8 mouse cellular contexts compared by ENCODE assay signal in genomic region chr7:80069615-80070327, GRCm38 (mm10). TPM values are rescaled to one million over a fixed set of nuclear protein-coding genes. Genes with fewer than 3 reads are reported as not detected.
DNase-seq lines count a peak whose midpoint lies in the region; ATAC-seq lines count a peak whose summit lies in the region.

No protein-coding gene starts in this region.

- H3K79me2 ChIP-seq in macrophage (ENCODE audit: inconsistent target) = peaks cover 98% of the 10 kb centered on the region

- H3K4me1 ChIP-seq in embryonic facial prominence, embryonic 11.5 days (ENCODE audit: control insufficient read depth, insufficient read depth, low read length) = peaks cover 6% of the 10 kb centered on the region
- H3K4me1 ChIP-seq in heart, embryonic 16.5 days (ENCODE audit: control insufficient read depth, insufficient read depth, low read length) = peaks cover 40% of the 10 kb centered on the region

- WGBS in embryonic facial prominence, embryonic 11.5 days = 21% methylated on average over 13 of the region's 13 CpGs
- 13% methylated on average over 13 of the region's 13 CpGs for WGBS in heart, embryonic 16.5 days
- WGBS in macrophage (ENCODE audit: missing documents) = 18% methylated on average over 13 of the region's 13 CpGs

- H3K27me3 ChIP-seq in embryonic facial prominence, embryonic 11.5 days (ENCODE audit: control insufficient read depth, insufficient read depth, low read length) = no peaks in the 10 kb centered on the region
- H3K27me3 ChIP-seq in heart, embryonic 16.5 days (ENCODE audit: control insufficient read depth, insufficient read depth, low read length) = no peaks in the 10 kb centered on the region

- H3K9ac ChIP-seq in embryonic facial prominence, embryonic 11.5 days (replicated peaks; ENCODE audit: low read length) = peak overlapping the region; percentile 3; the same call in 1 of the 2 replicates
- peak overlapping the region; percentile 47 for H3K9ac ChIP-seq in heart, embryonic 16.5 days (ENCODE audit: low read length)

- H3K9me3 ChIP-seq in embryonic facial prominence, embryonic 11.5 days (replicated peaks; ENCODE audit: control insufficient read depth, low read length) = no peaks in the 10 kb centered on the region
- no peaks in the 10 kb centered on the region for H3K9me3 ChIP-seq in heart, embryonic 16.5 days (replicated peaks; ENCODE audit: control insufficient read depth, low read length)

- no peak overlapping the region for H3K4me3 ChIP-seq in embryonic facial prominence, embryonic 11.5 days (ENCODE audit: low read depth, low read length)
- H3K4me3 ChIP-seq in heart, embryonic 16.5 days (ENCODE audit: low read length) = no peak overlapping the region
- no peak overlapping the region for H3K4me3 ChIP-seq in macrophage (ENCODE audit: inconsistent target)

- DNase-seq in heart, adult 18-20 months = peak; percentile 63 to 68
- DNase-seq in heart, postnatal 25 days (ENCODE audit: low spot score) = no peak
- no peak for DNase-seq in embryonic facial prominence, embryonic 11.5 days (ENCODE audit: low spot score)
- peak; percentile 48 to 68 for DNase-seq in kidney, postnatal 4 days
- DNase-seq in telencephalon, adult 2 months (ENCODE audit: low read depth, low spot score) = peak; percentile 74
- DNase-seq in thymus, postnatal 36 days = no peak

- peak; percentile 30; the same call in 1 of the 2 replicates for ATAC-seq in embryonic facial prominence, embryonic 11.5 days (replicated peaks; ENCODE audit: insufficient number of reproducible peaks, low FRiP score, low TSS enrichment, low read depth)
- ATAC-seq in heart, embryonic 16.5 days (replicated peaks; ENCODE audit: extremely low read depth, insufficient read depth, low FRiP score) = peak; percentile 74

- H3K36me3 ChIP-seq in embryonic facial prominence, embryonic 11.5 days (replicated peaks; ENCODE audit: control insufficient read depth, insufficient read depth, low read depth, low read length) = no peaks in the 10 kb centered on the region
- no peaks in the 10 kb centered on the region for H3K36me3 ChIP-seq in heart, embryonic 16.5 days (ENCODE audit: control insufficient read depth, insufficient read depth)
- H3K36me3 ChIP-seq in macrophage (ENCODE audit: inconsistent target) = no peaks in the 10 kb centered on the region

- 0 out of 2 replicates have a peak overlapping the region, but pooled peaks have one; percentile 35 for H3K27ac ChIP-seq in embryonic facial prominence, embryonic 11.5 days (replicated peaks; ENCODE audit: low read depth, low read length)
- peak overlapping the region; percentile 79 for H3K27ac ChIP-seq in heart, embryonic 16.5 days (ENCODE audit: low read length)
- peak overlapping the region; percentile 52 for H3K27ac ChIP-seq in macrophage

- intact Hi-C loops in heart, postnatal 25 days (cut with DNase I) = no loop called here

- no peak overlapping the region for H3K4me2 ChIP-seq in embryonic facial prominence, embryonic 11.5 days (ENCODE audit: low read depth, low read length)
- H3K4me2 ChIP-seq in heart, embryonic 16.5 days (ENCODE audit: low read depth, low read length) = peak overlapping the region; percentile 41

RNA-seq across cellular contexts. Expression of gene Zfp710, which starts 45.2 kb away (rescaled TPM):
- 10 to 100 TPM; 21.6 to 22.4 TPM for total RNA-seq in heart, adult 18-20 months (2021)
- 10 to 100 TPM; 27.7 to 29.9 TPM for total RNA-seq in heart, postnatal 25 days (2021)
- polyA plus RNA-seq in embryonic facial prominence, embryonic 11.5 days (2014; fragmentation: Nextera tagmentation; extraction: Ambion mirVana) = 16.4 and 17.8 TPM in 2 replicates
- polyA plus RNA-seq in heart, embryonic 16.5 days (2015; fragmentation: Nextera tagmentation; extraction: Ambion mirVana) = 12.4 and 12.6 TPM in 2 replicates
- total RNA-seq in macrophage (2018; cell fraction: chromatin; rRNA removed) = 100 to 1,000 TPM in 9 of 26 experiments, 10 to 100 TPM in 17; 10.9 to 127 (median 87.0) TPM
- 10 to 100 TPM; 18.9 to 85.9 (median 65.4) TPM for total RNA-seq in macrophage (2018; cell fraction: cytosol; rRNA removed)
- total RNA-seq in macrophage (2018; cell fraction: nucleus; rRNA removed) = 100 to 1,000 TPM in 9 of 26 experiments, 10 to 100 TPM in 17; 15.7 to 151 (median 83.9) TPM
- polyA plus RNA-seq in macrophage (2018) = 33.7 to 69.0 TPM (median 50.1 TPM) in 3 replicates

RNA-seq across cellular contexts. Expression of gene Idh2, which starts 45.4 kb away (rescaled TPM):
- total RNA-seq in heart, adult 18-20 months (2021) = 1,000 to 10,000 TPM; 2,187 to 2,245 TPM
- total RNA-seq in heart, postnatal 25 days (2021) = 1,000 to 10,000 TPM; 1,585 to 1,668 TPM
- 488 and 508 TPM in 2 replicates for polyA plus RNA-seq in embryonic facial prominence, embryonic 11.5 days (2014; fragmentation: Nextera tagmentation; extraction: Ambion mirVana)
- 2,779 and 2,782 TPM in 2 replicates for polyA plus RNA-seq in heart, embryonic 16.5 days (2015; fragmentation: Nextera tagmentation; extraction: Ambion mirVana)
- 100 to 1,000 TPM in 3 of 26 experiments, 10 to 100 TPM in 19, 1 to 10 TPM in 4; 5.1 to 131 (median 33.7) TPM for total RNA-seq in macrophage (2018; cell fraction: chromatin; rRNA removed)
- 10 to 100 TPM; 35.0 to 94.6 (median 64.7) TPM for total RNA-seq in macrophage (2018; cell fraction: cytosol; rRNA removed)
- total RNA-seq in macrophage (2018; cell fraction: nucleus; rRNA removed) = 100 to 1,000 TPM in 1 of 26 experiments, 10 to 100 TPM in 25; 17.1 to 112 (median 41.7) TPM
- polyA plus RNA-seq in macrophage (2018) = 72.5 to 101 TPM (median 88.0 TPM) in 3 replicates

Comparison
In these comparisons a context has a peak if more than half of its experiments do, and no peak if none do; other contexts are left out.
1. DNase-seq: peak in heart, adult 18-20 months (2 of 2), kidney, postnatal 4 days (2 of 2) and telencephalon, adult 2 months (single experiment); none in heart, postnatal 25 days (single experiment), embryonic facial prominence, embryonic 11.5 days (single experiment) and thymus, postnatal 36 days (0 of 2).
2. Peak in every context shown above with its lines, with median percentiles within 50 percentile points of each other: H3K27ac ChIP-seq.